Mouse (Mus musculus) small intestine, adult 2 months (tissue): Measurements from ENCODE around the gene Poldip3.

Source experiments
- CTCF ChIP-seq: fragments of 200-500 bp; IDR thresholded peaks from 2 replicates; pipeline ENCODE4 v1.5.1; 2012; ENCODE audit warnings: low read depth, mild to moderate bottlenecking, control low read depth, inconsistent platforms, low read length, moderate library complexity, mixed read lengths; ENCODE audit not compliant: insufficient replicate concordance, insufficient read length; ENCODE audit errors: extremely low read depth
- POLR2A ChIP-seq: fragments of 200-500 bp; IDR thresholded peaks from 2 replicates; pipeline ENCODE4 v1.6.1; 2012; ENCODE audit warnings: low read depth, mild to moderate bottlenecking, control low read depth, inconsistent platforms, low read length, moderate library complexity

DNA sequence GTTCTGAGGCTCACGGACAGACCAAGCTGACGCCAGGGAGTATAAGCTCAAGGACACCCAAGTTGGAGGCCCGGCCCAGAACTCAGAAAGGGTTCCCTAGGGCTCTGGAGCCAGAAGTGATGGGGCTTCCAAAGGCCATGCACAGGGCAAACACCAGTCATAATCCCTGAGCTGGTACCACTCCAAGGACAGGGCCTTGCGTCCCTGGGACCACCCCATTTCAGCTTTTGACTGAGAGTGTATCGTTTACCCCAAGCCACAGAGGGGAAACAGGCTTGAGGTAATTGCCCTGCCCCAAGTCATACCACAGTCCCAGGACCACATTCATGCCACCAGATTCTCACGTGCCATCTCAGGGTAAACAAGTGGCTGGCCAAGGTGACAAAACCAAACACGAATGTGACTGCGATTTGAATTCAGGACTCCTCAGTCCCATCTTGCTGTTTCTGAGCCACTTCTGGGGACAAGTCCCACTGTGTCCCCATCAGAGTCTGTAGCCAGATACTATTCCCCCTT is 18.4 kb upstream of the Poldip3 start:
- TF ChIP-seq CTCF (no peak), POLR2A (no peak)
